Mouse (Mus musculus): ENCODE measurements at regions not wholly inside any gene's neighbourhood (a gene's known extent, or its start where the extent isn't known, plus 50 kb on each side); places are given as distances from the start of the nearest gene placed in this dataset.

GRCm38 (mm10) chr10:84002744-84003143, 280.1 kb downstream of the 1500009L16Rik start:
- TF ChIP-seq USF1 (IDR thresholded peaks at IDR 0.05; ENCODE audit: low read depth), result no peak
- TF ChIP-seq CTCF (IDR thresholded peaks at IDR 0.05; ENCODE audit: control insufficient read depth, insufficient read depth, insufficient read length), result no peak
- TF ChIP-seq MYOG (IDR thresholded peaks at IDR 0.05; ENCODE audit: control insufficient read depth, extremely low read depth, insufficient read length), result no peak
- TF ChIP-seq FOSL1 (IDR thresholded peaks at IDR 0.05; ENCODE audit: insufficient read depth, low read length, poor library complexity, severe bottlenecking), result no peak
- TF ChIP-seq MAX (IDR thresholded peaks at IDR 0.05), result no peak
